Mouse (Mus musculus): Measurements from ENCODE around the gene Olfr441.

GRCm38 (mm10) chr6:43159502-43159901 lies 53.3 kb downstream of the Olfr441 start:
- no peak for TF ChIP-seq POLR2A (IDR thresholded peaks at IDR 0.05; ENCODE audit: control insufficient read depth, low read depth, low read length)
- no peak for TF ChIP-seq CTCF (IDR thresholded peaks at IDR 0.05; ENCODE audit: control insufficient read depth, insufficient read depth, insufficient replicate concordance, low read depth, low read length)
